Mouse (Mus musculus) hindbrain, embryonic 16.5 days (tissue): ENCODE data around the gene E130116L18Rik. TPM values are rescaled to one million over a fixed set of nuclear protein-coding genes. Genes with fewer than 3 reads are reported as not detected.
"Not testable (repeated sequence)": the region's sequence is repeated elsewhere in the genome, so short reads cannot be mapped to it uniquely, and the experiment has no call there.

Experiments used
- ATAC-seq: fragments of 200-750 bp; cut with Nextera tagmentation; 2 replicates; pipeline ENCODE4 v1.8.0; 2017; ENCODE audit warnings: moderate TSS enrichment, moderate library complexity
- H3K27ac ChIP-seq: fragments of 300-500 bp; sonication (generic); 2 replicates; pipeline ENCODE4 v1.5.1; 2014; ENCODE audit warnings: low read depth, mild to moderate bottlenecking, control low read depth, low read length, moderate library complexity
- H3K27me3 ChIP-seq: fragments of 300-500 bp; sonication (generic); replicated peaks from 2 replicates; pipeline ENCODE4 v1.6.1; 2014; ENCODE audit warnings: low read length; ENCODE audit not compliant: control insufficient read depth, insufficient read depth
- H3K36me3 ChIP-seq: fragments of 300-500 bp; sonication (generic); 2 replicates; pipeline ENCODE4 v1.6.1; 2014; ENCODE audit warnings: mild to moderate bottlenecking, low read length, moderate library complexity, mixed read lengths; ENCODE audit not compliant: control insufficient read depth, insufficient read depth
- H3K4me1 ChIP-seq: fragments of 300-500 bp; sonication (generic); 2 replicates; pipeline ENCODE4 v1.6.1; 2014; ENCODE audit warnings: low read depth, low read length; ENCODE audit not compliant: control insufficient read depth, insufficient read depth
- H3K4me2 ChIP-seq: fragments of 300-500 bp; sonication (generic); 2 replicates; pipeline ENCODE4 v1.6.1; 2014; ENCODE audit warnings: mild to moderate bottlenecking, low read length, control low read depth, moderate library complexity
- H3K4me3 ChIP-seq: fragments of 300-500 bp; sonication (generic); 2 replicates; pipeline ENCODE4 v1.5.1; 2014; ENCODE audit warnings: mild to moderate bottlenecking, low read length, control low read depth, moderate library complexity
- H3K9ac ChIP-seq: fragments of 300-500 bp; sonication (generic); 2 replicates; pipeline ENCODE4 v1.6.1; 2014; ENCODE audit warnings: low read depth, mild to moderate bottlenecking, control low read depth, low read length, moderate library complexity
- H3K9me3 ChIP-seq: fragments of 300-500 bp; sonication (generic); 2 replicates; pipeline ENCODE4 v1.6.1; 2014; ENCODE audit warnings: mild to moderate bottlenecking, low read length, moderate library complexity; ENCODE audit not compliant: control insufficient read depth
- WGBS: fragments of 180-500 bp; shearing (Covaris S2); extraction: QIAGEN DNeasy Blood & Tissue Kit; methylation state at CpG from one replicate; pipeline ENCODE4 v1.1.7; 2014; 5-methylcytosine and 5-hydroxymethylcytosine counted together
- polyA plus RNA-seq: library from polyadenylated mRNA; unstranded; fragments of >200 nt; fragmentation: Nextera tagmentation; extraction: Ambion mirVana; gene quantifications from 2 replicates; pipeline ENCODE4 v1.2.1, GENCODE M21; 2015

Gene E130116L18Rik
- polyA plus RNA-seq, 1 experiment from 2014 or later = not detected

DNA sequence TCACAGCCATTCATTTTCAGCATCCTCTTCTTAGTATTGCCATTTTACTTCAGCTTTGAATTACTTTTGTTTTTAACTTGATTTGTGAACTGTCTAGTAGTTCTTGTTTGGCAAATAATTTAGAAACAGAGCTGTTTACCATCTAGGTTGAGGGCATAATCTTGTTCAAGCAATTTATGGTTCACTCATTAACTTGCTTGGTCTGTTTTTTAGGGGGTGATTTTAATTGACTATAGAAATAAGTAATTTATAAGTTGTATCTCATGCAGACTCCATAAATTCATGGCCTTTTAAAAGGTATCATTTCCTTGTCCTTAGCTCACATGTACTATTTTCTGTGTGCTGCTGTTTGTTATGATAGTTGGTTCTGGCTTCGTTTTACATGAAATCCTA is 23.5 kb upstream of the E130116L18Rik start:
- no peak overlapping the region for H3K4me3 ChIP-seq
- no peak overlapping the region for H3K4me2 ChIP-seq
- WGBS = 72% methylated on average over 1 of the region's 1 CpGs
- H3K9me3 ChIP-seq = no peaks in the 10 kb centered on the region
- no peak overlapping the region for H3K9ac ChIP-seq
- no peak overlapping the region for H3K27ac ChIP-seq
- H3K36me3 ChIP-seq = peaks cover 13% of the 10 kb centered on the region
- ATAC-seq = no peak
- H3K4me1 ChIP-seq = no peaks in the 10 kb centered on the region
- no peaks in the 10 kb centered on the region for H3K27me3 ChIP-seq

DNA sequence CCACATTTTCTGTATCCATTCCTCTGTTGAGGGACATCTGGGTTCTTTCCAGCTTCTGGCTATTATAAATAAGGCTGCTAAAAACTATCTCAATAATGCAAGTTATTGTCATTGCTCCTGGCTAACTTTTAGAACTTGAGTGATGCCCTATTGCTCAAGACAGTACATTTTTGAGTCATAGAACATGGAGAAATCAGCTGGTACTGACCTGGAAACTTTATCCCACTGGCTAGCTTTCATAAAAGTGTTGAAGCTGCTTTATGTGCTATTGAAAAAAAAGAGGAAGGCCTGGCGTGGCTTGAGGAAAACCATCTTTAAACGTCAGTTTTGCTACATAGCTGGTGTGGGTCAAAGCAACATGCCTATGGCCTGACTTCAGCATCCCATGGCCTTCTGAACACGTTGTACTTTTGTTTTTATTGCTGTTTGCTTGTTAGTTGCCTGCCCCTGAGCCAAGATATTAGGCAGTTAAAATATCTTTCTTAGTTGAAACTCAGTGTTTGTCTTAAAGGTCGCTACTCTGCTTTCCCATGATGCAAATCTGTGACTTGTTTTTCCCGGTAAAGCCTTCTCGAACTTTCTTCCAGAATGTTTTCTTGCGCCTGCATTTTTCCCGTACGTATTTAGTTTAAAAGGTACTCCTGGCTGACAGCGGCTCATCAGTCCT is 23.0 kb upstream of the E130116L18Rik start:
- 92% methylated on average over 10 of the region's 10 CpGs for WGBS
- Histone ChIP-seq H3K4me2 (no peak overlapping the region), H3K36me3 (peaks cover 9% of the 10 kb centered on the region), H3K4me1 (no peaks in the 10 kb centered on the region), H3K9me3 (no peaks in the 10 kb centered on the region), H3K4me3 (no peak overlapping the region), H3K27ac (no peak overlapping the region), H3K27me3 (no peaks in the 10 kb centered on the region), H3K9ac (no peak overlapping the region)
- no peak for ATAC-seq

DNA sequence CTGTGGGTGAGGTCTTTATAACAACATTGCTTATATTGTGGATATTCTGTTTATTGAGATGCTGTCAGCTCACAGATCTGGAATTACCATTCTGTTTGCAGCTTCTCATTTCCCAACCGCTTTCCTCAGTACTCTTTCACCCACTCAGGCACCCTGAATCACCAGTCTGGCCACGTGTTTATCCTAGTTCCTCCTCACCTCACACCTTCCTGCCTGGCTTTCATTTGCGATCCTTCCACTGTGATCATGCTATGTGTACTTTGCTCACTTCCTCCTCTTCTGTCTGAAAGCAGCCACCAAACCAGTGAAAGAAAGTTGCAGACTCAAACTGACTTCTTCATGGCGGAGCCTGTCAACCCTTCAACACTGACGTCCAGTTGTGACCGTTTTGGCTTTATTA is 20.1 kb upstream of the E130116L18Rik start:
- 94% methylated on average over 6 of the region's 6 CpGs for WGBS
- ATAC-seq = no peak

DNA sequence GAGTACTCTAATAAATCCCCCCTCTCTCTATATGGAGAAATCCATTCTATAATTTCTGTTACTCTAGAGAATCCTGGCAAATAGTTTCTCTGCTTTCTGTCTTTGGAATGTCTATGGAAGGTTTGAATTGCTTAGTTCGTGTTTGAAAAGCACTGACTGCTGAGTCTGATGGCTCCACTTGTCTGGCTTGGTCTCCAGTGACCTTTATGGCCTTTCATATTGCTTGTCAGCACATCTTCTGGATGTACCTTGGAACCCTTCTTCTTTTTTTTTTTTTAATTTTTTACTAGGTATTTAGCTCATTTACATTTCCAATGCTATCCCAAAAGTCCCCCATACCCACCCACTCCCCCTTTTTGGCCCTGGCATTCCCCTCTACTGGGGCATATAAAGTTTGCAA is 1.4 kb upstream of the E130116L18Rik start:
- WGBS = 87% methylated on average over 1 of the region's 1 CpGs
- H3K27ac ChIP-seq, H3K9ac ChIP-seq, H3K9me3 ChIP-seq, H3K4me3 ChIP-seq, H3K4me1 ChIP-seq, H3K36me3 ChIP-seq, ATAC-seq, H3K27me3 ChIP-seq: not testable (repeated sequence)
- peak overlapping the region; percentile 54 for H3K4me2 ChIP-seq

More for the DNA sequence above, 20.1 kb upstream of the E130116L18Rik start:
- H3K4me3 ChIP-seq = no peak overlapping the region
- H3K27me3 ChIP-seq = no peaks in the 10 kb centered on the region
- H3K27ac ChIP-seq = no peak overlapping the region
- H3K9me3 ChIP-seq = no peaks in the 10 kb centered on the region
- H3K4me1 ChIP-seq = no peaks in the 10 kb centered on the region
- H3K4me2 ChIP-seq = no peak overlapping the region
- no peak overlapping the region for H3K9ac ChIP-seq
- peaks cover 3% of the 10 kb centered on the region for H3K36me3 ChIP-seq

DNA sequence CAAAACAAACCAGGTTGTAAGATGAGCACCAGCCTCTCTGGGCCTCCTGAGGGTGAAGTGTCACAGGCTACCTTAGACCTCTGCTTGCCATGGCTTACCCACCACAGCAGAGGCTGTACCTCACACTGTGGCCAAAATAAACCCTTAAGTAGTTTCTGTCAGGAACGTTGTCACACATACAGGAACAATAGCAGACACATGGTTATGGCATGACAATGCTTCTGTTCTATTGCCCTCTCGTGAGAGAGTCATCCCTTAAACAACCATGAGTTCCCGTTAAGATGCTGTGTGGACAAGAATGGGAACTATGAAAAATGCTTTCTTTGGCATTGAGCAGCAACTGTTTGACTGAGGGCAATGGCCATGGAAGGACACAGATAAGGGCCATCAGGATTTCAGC is 1.3 kb downstream of the E130116L18Rik start, which contains the start of gene Galnt11:
Galnt11 (plus strand) TSS at position 301 of the 400 bp plus-strand sequence.
- peak within 1 kb of the TSS; percentile 92 for H3K27ac ChIP-seq
- H3K4me2 ChIP-seq = peak within 1 kb of the TSS; percentile 54
- H3K9me3 ChIP-seq = no peaks in the 10 kb centered on the region
- ATAC-seq = no peak
- H3K4me1 ChIP-seq = peaks cover 8% of the 10 kb centered on the region
- no peaks in the 10 kb centered on the region for H3K36me3 ChIP-seq
- H3K9ac ChIP-seq = peak within 1 kb of the TSS; percentile 89
- no peaks in the 10 kb centered on the region for H3K27me3 ChIP-seq
- H3K4me3 ChIP-seq = peak within 1 kb of the TSS; percentile 84
- 81% methylated on average over 3 of the region's 3 CpGs for WGBS

DNA sequence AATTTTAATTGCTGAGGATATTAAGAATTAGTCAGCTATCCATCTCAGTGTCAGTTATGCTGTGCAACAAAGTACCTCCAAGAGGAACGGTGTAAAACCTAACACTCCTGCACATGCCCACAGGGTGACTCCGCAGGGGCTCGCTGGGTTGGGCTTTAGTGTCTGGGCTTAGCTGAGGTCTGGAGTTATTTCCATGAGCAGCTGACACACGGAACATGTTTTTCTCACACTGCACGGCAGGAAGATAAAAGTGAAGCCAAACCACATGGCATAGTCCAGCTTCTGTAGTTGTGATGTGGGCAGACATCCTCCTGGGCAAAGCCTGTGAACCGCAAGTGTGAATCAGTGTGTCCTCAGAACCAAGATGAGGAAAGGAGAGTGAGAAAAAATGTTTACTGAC is 7.9 kb downstream of the E130116L18Rik start:
- Histone ChIP-seq H3K27ac (no peak overlapping the region), H3K4me2 (no peak overlapping the region), H3K4me1 (no peaks in the 10 kb centered on the region), H3K36me3 (no peaks in the 10 kb centered on the region), H3K4me3 (no peak overlapping the region), H3K9ac (no peak overlapping the region), H3K27me3 (no peaks in the 10 kb centered on the region), H3K9me3 (no peaks in the 10 kb centered on the region)
- 86% methylated on average over 6 of the region's 6 CpGs for WGBS
- ATAC-seq = no peak

DNA sequence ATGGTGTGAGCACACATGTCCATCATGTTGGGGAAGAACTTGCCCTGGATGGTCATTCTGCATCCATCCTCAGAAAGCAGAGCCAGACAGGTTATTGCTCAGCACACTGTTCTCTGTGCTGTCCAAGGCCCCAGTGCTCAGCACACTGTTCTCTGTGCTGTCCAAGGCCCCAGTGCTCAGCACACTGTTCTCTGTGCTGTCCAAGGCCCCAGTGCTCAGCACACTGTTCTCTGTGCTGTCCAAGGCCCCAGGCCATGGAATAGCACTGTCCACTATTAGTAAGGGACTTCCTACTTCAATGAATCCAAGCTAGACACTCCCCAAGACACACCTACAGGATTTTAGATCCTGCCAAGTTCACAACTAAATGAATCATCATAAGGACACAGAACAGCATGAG is 9.7 kb downstream of the E130116L18Rik start:
- not testable (repeated sequence) for ATAC-seq, H3K36me3 ChIP-seq, H3K27me3 ChIP-seq, H3K4me1 ChIP-seq, H3K9ac ChIP-seq, H3K4me3 ChIP-seq, H3K9me3 ChIP-seq, H3K4me2 ChIP-seq, H3K27ac ChIP-seq

DNA sequence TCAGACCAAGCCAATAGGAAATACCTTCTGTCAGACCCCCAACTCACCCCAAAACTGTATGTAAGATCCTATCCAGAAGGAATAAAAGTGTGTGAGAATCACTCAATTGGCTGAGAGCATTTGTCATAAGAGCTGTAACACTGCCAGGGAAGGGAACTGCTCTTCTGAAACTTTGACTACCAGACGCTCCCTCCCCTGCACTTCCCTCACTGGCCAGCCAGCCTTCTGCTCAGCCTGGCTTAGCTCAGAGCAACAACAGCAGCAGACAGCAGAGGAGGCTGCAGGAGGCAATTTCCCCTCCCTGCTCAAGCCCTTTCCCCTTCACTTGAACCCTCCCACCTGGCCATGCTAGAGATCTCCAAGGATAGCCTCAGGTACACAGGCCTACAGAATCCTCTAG is 11.1 kb downstream of the E130116L18Rik start:
- WGBS = 86% methylated on average over 1 of the region's 1 CpGs
- no peak for ATAC-seq
- Histone ChIP-seq H3K9ac (no peak overlapping the region), H3K27me3 (no peaks in the 10 kb centered on the region), H3K27ac (no peak overlapping the region), H3K36me3 (no peaks in the 10 kb centered on the region), H3K4me1 (no peaks in the 10 kb centered on the region), H3K4me3 (no peak overlapping the region), H3K4me2 (no peak overlapping the region), H3K9me3 (no peaks in the 10 kb centered on the region)

DNA sequence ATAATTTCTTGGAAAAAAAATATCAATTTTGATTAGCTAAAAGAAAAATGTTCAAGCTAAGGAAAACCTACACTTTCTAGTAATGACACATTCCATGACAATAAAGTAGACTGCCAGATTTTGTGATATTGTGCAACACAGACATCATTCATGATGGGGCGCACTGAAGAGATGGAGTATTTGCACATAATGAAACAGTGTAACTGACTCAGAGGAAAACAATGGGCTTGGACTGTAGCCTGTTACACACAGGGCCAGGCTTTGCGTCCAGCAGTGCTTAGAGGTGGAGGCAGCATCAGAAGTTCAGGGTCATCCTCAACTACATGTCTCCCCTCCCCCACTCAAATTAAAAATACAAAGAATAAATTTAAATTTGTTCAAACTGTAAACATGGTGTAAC is 32.4 kb downstream of the E130116L18Rik start:
- Histone ChIP-seq H3K9ac (no peak overlapping the region), H3K9me3 (no peaks in the 10 kb centered on the region), H3K4me2 (no peak overlapping the region), H3K27me3 (no peaks in the 10 kb centered on the region), H3K4me1 (no peaks in the 10 kb centered on the region), H3K27ac (no peak overlapping the region), H3K36me3 (no peaks in the 10 kb centered on the region), H3K4me3 (no peak overlapping the region)
- ATAC-seq = no peak
- 81% methylated on average over 2 of the region's 2 CpGs for WGBS

DNA sequence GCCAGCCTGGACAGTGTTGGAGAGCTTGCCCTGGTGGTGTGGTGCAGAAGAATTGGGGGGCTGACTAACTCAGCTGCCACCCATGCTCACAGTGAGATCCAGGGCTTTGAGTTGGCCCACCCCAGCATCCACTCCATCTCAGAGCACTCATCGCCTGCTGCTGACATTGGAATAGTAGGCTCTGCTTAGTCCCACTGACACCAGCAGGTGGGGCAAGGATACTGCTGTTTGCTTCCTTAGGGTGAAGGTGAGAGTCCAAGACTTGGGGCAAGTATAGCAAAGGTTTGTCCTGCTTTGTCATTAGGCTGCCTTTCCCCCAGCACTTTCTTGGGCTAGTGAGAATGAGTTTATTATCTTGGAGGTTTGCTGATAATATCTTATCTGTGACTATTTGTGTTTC is 34.2 kb downstream of the E130116L18Rik start:
- Histone ChIP-seq H3K4me2 (no peak overlapping the region), H3K9ac (no peak overlapping the region), H3K27ac (no peak overlapping the region), H3K36me3 (no peaks in the 10 kb centered on the region), H3K4me3 (no peak overlapping the region), H3K9me3 (no peaks in the 10 kb centered on the region), H3K4me1 (no peaks in the 10 kb centered on the region), H3K27me3 (no peaks in the 10 kb centered on the region)
- ATAC-seq = no peak
- 50% methylated on average over 1 of the region's 1 CpGs for WGBS
